Mouse (Mus musculus): ENCODE data around the gene Scg5. TPM values are rescaled to one million over a fixed set of nuclear protein-coding genes. Genes with fewer than 3 reads are reported as not detected.
A peak's percentile ranks its signal among the peaks of the same experiment; 100 is the strongest.

Gene Scg5
- polyA plus RNA-seq, 1 experiment from 2014 or later = 0.61 TPM

DNA sequence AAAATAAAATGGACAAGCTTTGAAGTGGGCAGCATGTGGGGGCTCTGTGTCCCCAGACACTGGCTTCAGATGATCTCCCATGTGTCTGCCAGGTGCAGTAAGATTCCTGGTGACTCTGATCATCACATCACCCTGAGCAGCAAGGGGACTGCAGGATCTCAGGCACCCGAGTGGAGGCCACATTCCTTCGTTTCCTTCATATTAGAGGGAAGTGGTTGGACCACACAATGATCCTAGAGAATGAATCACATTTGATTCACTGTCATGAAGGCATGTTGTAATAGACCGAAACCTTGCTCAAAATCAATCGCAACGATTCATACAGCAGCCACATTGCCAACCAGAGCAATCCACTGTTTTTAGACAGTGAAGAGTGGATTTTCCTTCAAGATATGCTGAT is 64.0 kb downstream of the Scg5 start:
- no peaks in the 10 kb centered on the region for H3K36me3 ChIP-seq
- H3K9me3 ChIP-seq (replicated peaks) = no peaks in the 10 kb centered on the region
- no peak for DNase-seq (ENCODE audit: low spot score)

DNA sequence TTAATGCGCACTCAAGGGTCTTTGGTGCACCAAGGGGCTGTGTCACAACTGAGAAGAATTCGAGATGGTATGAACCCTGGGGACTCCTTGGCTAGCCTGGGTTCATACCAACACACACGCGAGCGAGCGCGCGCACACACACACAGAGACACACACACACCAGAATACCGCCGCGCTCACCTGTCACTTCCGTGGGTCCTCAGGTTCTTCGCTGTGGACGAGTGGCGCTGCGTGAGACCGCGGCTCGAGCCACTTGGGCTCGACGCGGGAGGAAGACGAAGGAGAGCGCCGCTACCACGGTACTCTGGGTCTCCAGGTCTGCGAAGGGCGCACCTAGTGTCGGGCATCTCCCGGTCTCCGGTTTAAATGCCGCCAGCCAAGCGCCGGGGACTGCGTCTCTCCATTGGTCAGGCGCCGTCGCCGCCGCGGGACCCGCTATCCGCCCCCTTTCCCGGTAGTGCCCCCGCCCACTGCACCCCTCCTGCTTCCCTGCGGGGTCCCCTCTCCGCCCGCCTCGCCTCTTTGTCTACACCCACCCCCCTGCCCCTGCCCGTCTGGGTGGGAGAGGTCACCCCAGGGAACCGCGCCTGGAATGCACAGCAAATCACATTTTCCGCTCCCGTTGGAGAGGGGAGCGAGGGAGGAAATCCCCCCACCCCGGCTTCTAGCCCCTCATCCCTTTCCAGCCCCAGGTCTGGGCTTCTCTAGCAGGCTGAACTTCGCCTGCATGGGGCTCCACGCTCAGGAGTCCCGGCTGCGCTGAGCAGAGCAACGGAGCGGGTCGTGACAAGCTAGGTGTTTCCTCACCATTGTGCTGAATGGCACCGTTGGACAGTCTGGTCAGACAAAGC is 70.4 kb downstream of the Scg5 start, which contains the start of gene Grem1:
TSS of gene Grem1 (minus strand) at position 336 of the 851 bp plus-strand sequence.
- DNase-seq (ENCODE audit: low spot score) = peak; percentile 78

More for the DNA sequence above, 64.0 kb downstream of the Scg5 start:
- 84% methylated on average over 5 of the region's 5 CpGs for WGBS
- Histone ChIP-seq H3K4me3 (no peak overlapping the region), H3K4me1 (no peaks in the 10 kb centered on the region), H3K27ac (no peak overlapping the region), H3K27me3 (ENCODE audit: low read depth, poor library complexity, severe bottlenecking) (peaks cover 9% of the 10 kb centered on the region)

DNA sequence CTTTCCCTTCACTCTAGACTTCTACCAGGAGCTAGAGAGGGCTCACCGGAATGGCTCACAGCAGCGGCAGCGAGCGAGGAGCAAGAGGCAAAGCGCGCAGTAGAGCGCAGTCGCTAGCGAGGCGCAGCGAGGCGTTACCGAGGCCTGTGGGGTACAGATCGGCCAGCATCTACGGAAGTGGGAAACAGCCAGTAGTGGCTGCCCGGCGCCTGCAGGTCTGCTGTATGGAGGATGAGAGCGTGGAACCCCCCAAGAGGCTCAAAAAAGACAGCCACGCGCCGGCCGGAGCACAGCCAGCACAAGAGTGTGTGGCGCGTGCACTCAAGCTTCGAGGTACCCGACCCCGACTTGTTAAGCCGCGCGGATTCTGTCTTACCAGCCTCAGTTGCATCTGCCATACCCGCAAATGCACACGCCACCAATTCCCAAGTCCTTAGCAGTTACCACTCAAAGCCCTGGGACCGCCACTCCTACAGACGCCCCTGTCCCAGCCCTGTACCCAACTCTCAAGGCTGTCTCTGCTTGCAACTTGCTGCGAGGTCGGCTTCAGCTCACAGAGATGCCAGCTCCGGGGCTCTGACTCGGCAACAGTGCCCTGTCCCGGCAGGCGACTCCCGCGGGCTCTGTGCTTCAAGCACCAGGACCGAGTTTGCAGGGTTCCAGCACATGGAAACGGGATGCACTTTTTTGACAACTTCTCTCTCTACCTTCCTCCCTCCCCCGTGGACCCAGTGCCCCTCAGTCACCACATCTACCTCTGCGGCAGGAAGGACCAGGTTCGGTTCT is 71.2 kb downstream of the Scg5 start:
- peak overlapping the region; percentile 87 for H3K27ac ChIP-seq
- WGBS = under 1% methylated on average over 47 of the region's 47 CpGs
- H3K36me3 ChIP-seq = no peaks in the 10 kb centered on the region
- H3K4me3 ChIP-seq = peak overlapping the region; percentile 70
- DNase-seq (ENCODE audit: low spot score) = peak; percentile 77
- peaks cover 46% of the 10 kb centered on the region for H3K27me3 ChIP-seq (ENCODE audit: low read depth, poor library complexity, severe bottlenecking)
- peaks cover 30% of the 10 kb centered on the region for H3K4me1 ChIP-seq
- H3K9me3 ChIP-seq (replicated peaks) = no peaks in the 10 kb centered on the region

More for the DNA sequence above, 70.4 kb downstream of the Scg5 start, which contains the start of gene Grem1:
- H3K36me3 ChIP-seq = no peaks in the 10 kb centered on the region
- peaks cover 46% of the 10 kb centered on the region for H3K27me3 ChIP-seq (ENCODE audit: low read depth, poor library complexity, severe bottlenecking)
- H3K4me3 ChIP-seq = peak within 1 kb of the TSS; percentile 70
- H3K9me3 ChIP-seq (replicated peaks) = no peaks in the 10 kb centered on the region
- peaks cover 30% of the 10 kb centered on the region for H3K4me1 ChIP-seq
- WGBS = 1% methylated on average over 64 of the region's 64 CpGs
- peak within 1 kb of the TSS; percentile 87 for H3K27ac ChIP-seq

DNA sequence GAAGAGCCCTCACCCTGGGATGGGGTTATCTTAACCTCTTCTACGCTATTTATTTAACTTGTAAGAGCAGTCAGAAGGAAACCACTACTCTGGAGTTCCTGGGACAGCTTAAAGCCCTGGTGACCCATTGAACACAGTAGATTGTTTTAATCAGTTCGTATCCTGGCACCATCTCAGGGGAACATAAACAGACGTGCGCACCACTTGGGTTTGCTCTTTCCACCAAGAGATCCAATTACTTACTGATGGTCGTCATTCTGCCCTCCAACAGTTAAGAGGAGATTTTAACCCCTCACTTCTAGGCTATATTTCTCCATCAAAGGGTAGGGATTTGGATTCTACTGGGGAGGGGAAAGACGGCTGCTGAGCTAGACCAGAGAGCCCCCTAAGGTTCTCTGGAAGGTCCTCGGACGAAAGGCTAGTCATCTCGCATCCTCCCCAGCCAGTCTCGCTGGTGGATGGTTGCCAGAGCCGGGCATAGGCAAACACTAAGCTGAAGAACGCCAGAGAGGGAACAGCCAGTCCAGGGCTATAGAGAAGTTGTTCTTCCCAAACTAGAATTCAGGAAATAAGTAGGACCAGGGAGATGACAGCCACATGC is 71.9 kb downstream of the Scg5 start:
- Histone ChIP-seq H3K4me1 (peaks cover 30% of the 10 kb centered on the region), H3K9me3 (replicated peaks) (no peaks in the 10 kb centered on the region), H3K27ac (peak overlapping the region; percentile 87), H3K4me3 (peak overlapping the region; percentile 70), H3K36me3 (no peaks in the 10 kb centered on the region), H3K27me3 (ENCODE audit: low read depth, poor library complexity, severe bottlenecking) (peaks cover 46% of the 10 kb centered on the region)
- peak; percentile 33 for DNase-seq (ENCODE audit: low spot score)
- under 1% methylated on average over 12 of the region's 12 CpGs for WGBS

DNA sequence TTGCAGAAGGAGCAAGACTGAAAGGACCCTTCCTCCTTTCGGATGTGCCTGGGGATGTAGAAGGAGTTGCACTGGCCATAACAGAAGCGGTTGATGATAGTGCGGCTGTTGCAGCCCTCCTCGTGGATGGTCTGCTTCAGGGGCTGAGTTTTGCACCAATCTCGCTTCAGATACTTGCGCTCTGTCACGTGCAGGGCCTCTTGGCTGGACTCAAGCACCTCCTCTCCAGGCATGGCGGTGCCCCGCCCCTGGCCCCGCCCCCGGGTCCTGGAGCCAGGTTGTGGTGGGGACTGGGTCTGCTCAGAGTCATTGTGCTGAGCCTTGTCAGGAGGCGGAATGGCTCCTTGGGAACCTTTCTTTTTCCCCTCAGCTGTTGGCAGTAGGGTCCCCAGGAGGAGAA is 79.2 kb downstream of the Scg5 start:
- peaks cover 18% of the 10 kb centered on the region for H3K36me3 ChIP-seq
- no peaks in the 10 kb centered on the region for H3K9me3 ChIP-seq (replicated peaks)
- no peaks in the 10 kb centered on the region for H3K27me3 ChIP-seq (ENCODE audit: low read depth, poor library complexity, severe bottlenecking)
- WGBS = 77% methylated on average over 12 of the region's 12 CpGs
- no peak for DNase-seq (ENCODE audit: low spot score)
- no peaks in the 10 kb centered on the region for H3K4me1 ChIP-seq
- no peak overlapping the region for H3K4me3 ChIP-seq
- H3K27ac ChIP-seq = no peak overlapping the region

DNA sequence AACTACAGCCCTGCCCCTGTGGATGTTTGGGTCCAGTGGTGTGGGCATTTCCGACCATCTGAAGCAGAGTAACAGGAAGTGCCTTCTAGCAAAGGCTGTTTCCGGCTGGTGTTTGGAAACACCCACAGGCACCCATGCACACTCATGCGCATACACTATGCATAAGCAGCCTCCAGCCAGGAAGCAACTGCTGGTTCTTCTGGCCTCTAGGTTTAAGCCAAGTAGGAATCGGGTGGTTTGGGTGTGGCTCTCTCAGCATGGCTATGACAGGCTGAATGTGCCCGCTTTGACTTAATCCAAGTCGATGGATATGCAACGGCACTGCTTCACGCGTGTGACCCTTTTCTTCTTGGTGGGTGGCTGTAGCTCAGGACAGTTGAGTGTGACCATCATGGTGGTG is 79.6 kb downstream of the Scg5 start:
- Histone ChIP-seq H3K9me3 (replicated peaks) (no peaks in the 10 kb centered on the region), H3K36me3 (peaks cover 18% of the 10 kb centered on the region), H3K4me1 (no peaks in the 10 kb centered on the region), H3K27ac (no peak overlapping the region), H3K4me3 (no peak overlapping the region), H3K27me3 (ENCODE audit: low read depth, poor library complexity, severe bottlenecking) (no peaks in the 10 kb centered on the region)
- no peak for DNase-seq (ENCODE audit: low spot score)
- 96% methylated on average over 9 of the region's 9 CpGs for WGBS

DNA sequence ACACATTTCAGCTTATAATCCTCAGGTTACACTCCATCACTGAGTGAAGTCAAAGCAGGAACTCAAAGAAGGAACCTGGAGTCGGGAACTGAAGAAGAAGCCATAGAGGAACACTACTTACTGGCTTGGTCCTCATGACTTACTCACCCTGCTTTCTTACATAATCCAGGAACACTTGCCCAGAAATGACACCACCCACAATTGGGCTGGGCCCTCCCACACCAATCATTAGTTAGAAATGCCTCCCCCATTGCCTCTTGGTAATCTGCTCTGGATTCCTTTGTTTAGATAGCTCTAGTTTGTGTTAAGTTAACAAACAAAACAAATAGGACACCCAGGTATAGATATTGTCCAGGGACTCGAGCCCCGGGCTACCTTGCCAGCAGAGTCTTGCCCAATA is 100.3 kb downstream of the Scg5 start:
- no peaks in the 10 kb centered on the region for H3K9me3 ChIP-seq (replicated peaks)
- no peak for DNase-seq (ENCODE audit: low spot score)
- H3K4me1 ChIP-seq = 0 out of 2 replicates have a peak, but pooled peaks cover 6% of the 10 kb centered on the region
- H3K36me3 ChIP-seq = no peaks in the 10 kb centered on the region
- no peak overlapping the region for H3K27ac ChIP-seq
- 92% methylated on average over 3 of the region's 3 CpGs for WGBS
- no peak overlapping the region for H3K4me3 ChIP-seq
- no peaks in the 10 kb centered on the region for H3K27me3 ChIP-seq (ENCODE audit: low read depth, poor library complexity, severe bottlenecking)

Other genes with a start within 250 kb of the Scg5 start
- 7.2 and 10.2 TPM in 2 replicates for gene Grem1, start 70.5 kb downstream of the Scg5 start, polyA plus RNA-seq (2016; fragmentation: Nextera tagmentation; extraction: Ambion mirVana)
- gene Arhgap11a, start 19.5 kb upstream of the Scg5 start, polyA plus RNA-seq (2016; fragmentation: Nextera tagmentation; extraction: Ambion mirVana) = 34.8 and 40.7 TPM in 2 replicates
- not detected in 2 replicates for gene Gjd2, start 184.5 kb upstream of the Scg5 start, polyA plus RNA-seq (2016; fragmentation: Nextera tagmentation; extraction: Ambion mirVana)
- gene Actc1, start 224.4 kb upstream of the Scg5 start, polyA plus RNA-seq (2016; fragmentation: Nextera tagmentation; extraction: Ambion mirVana) = 9.9 and 27.4 TPM in 2 replicates